Comparison of ENCODE assay signal across 16 mouse cellular contexts in genomic region chr2:49678386-49678785, GRCm38 (mm10). TPM values are rescaled to one million over a fixed set of nuclear protein-coding genes. Genes with fewer than 3 reads are reported as not detected.
DNase-seq lines count a peak whose midpoint lies in the region; ATAC-seq and TF ChIP-seq lines count a peak whose summit lies in the region.
"Had no signal": no experiment of that assay in that cellular context is flagged by ENCODE, and none has a peak within 500 bp of the region (broad histone marks: within the 10 kb centered on the region; RNA-seq: fewer than 3 reads in every experiment).

No protein-coding gene starts in this region.

- DNase-seq in kidney, postnatal 0 days (ENCODE audit: low spot score): peak; percentile 75
- no peak for DNase-seq in kidney, adult 11 months
- DNase-seq in frontal cortex, postnatal 14 days (ENCODE audit: low spot score in 2 of 2): no peak
- no peak for DNase-seq in adrenal gland, adult 2 months
- DNase-seq: cerebellum, adult 9-10 months; gastrocnemius, postnatal 25 days; layer of hippocampus, postnatal 36 days; thymus, adult 18-20 months had no signal

- H3K4me3 ChIP-seq in kidney, postnatal 0 days (replicated peaks; ENCODE audit: low read depth, low read length): no peak overlapping the region
- no peak overlapping the region for H3K4me3 ChIP-seq in forebrain, embryonic 13.5 days
- H3K4me3 ChIP-seq in forebrain, embryonic 16.5 days (replicated peaks; ENCODE audit: low read length): no peak overlapping the region
- no peak overlapping the region for H3K4me3 ChIP-seq in midbrain, embryonic 13.5 days (replicated peaks)
- H3K4me3 ChIP-seq: embryonic facial prominence, embryonic 15.5 days had no signal

- no peak overlapping the region for H3K27ac ChIP-seq in kidney, postnatal 0 days
- H3K27ac ChIP-seq in forebrain, embryonic 13.5 days: peak overlapping the region; percentile 61
- peak overlapping the region; percentile 33; the same call in 1 of the 2 replicates for H3K27ac ChIP-seq in forebrain, embryonic 16.5 days (ENCODE audit: low read length)
- H3K27ac ChIP-seq in midbrain, embryonic 13.5 days: peak overlapping the region; percentile 82
- H3K27ac ChIP-seq: embryonic facial prominence, embryonic 15.5 days; liver, embryonic 14.5 days had no signal

- 20% methylated on average over 7 of the region's 7 CpGs for whole genome bisulfite sequencing in kidney, postnatal 0 days
- WGBS in forebrain, embryonic 13.5 days: 76% methylated on average over 7 of the region's 7 CpGs
- 57% methylated on average over 7 of the region's 7 CpGs for WGBS in forebrain, embryonic 16.5 days
- WGBS in midbrain, embryonic 13.5 days: 70% methylated on average over 7 of the region's 7 CpGs

- H3K4me1 ChIP-seq in kidney, postnatal 0 days (replicated peaks; ENCODE audit: insufficient read depth, low read length): no peaks in the 10 kb centered on the region; the same call in 1 of the 2 replicates
- peaks cover 53% of the 10 kb centered on the region for H3K4me1 ChIP-seq in forebrain, embryonic 13.5 days
- peaks cover 20% of the 10 kb centered on the region for H3K4me1 ChIP-seq in forebrain, embryonic 16.5 days (replicated peaks; ENCODE audit: control insufficient read depth, insufficient read depth, low read length)
- H3K4me1 ChIP-seq in midbrain, embryonic 13.5 days (replicated peaks): peaks cover 73% of the 10 kb centered on the region

- no peaks in the 10 kb centered on the region for H3K9me3 ChIP-seq in kidney, postnatal 0 days (replicated peaks; ENCODE audit: low read length)
- no peaks in the 10 kb centered on the region for H3K9me3 ChIP-seq in forebrain, embryonic 13.5 days (replicated peaks)
- no peaks in the 10 kb centered on the region for H3K9me3 ChIP-seq in forebrain, embryonic 16.5 days (ENCODE audit: control insufficient read depth, low read length)
- H3K9me3 ChIP-seq in midbrain, embryonic 13.5 days: no peaks in the 10 kb centered on the region
- H3K9me3 ChIP-seq: embryonic facial prominence, embryonic 15.5 days; G1E had no signal

- ATAC-seq in kidney, postnatal 0 days (replicated peaks; ENCODE audit: low FRiP score, low read depth): peak; percentile 61; the same call in 1 of the 2 replicates
- ATAC-seq in forebrain, embryonic 13.5 days: 0 out of 2 replicates have a peak, but pooled peaks have one; percentile 14
- no peak; the same call in 1 of the 2 replicates for ATAC-seq in forebrain, embryonic 16.5 days
- no peak for ATAC-seq in midbrain, embryonic 13.5 days
- ATAC-seq in erythroid progenitor cell, adult 5-6 weeks (replicated peaks; ENCODE audit: low FRiP score, poor library complexity, severe bottlenecking): no peak
- ATAC-seq: intestine, embryonic 16.5 days had no signal

- no peaks in the 10 kb centered on the region for H3K27me3 ChIP-seq in kidney, postnatal 0 days (ENCODE audit: insufficient read depth, low read length)
- H3K27me3 ChIP-seq in forebrain, embryonic 13.5 days: no peaks in the 10 kb centered on the region
- H3K27me3 ChIP-seq in forebrain, embryonic 16.5 days (replicated peaks; ENCODE audit: control insufficient read depth, insufficient read depth, low read length): no peaks in the 10 kb centered on the region
- H3K27me3 ChIP-seq in midbrain, embryonic 13.5 days: no peaks in the 10 kb centered on the region
- H3K27me3 ChIP-seq: embryonic facial prominence, embryonic 15.5 days had no signal

- H3K36me3 ChIP-seq in kidney, postnatal 0 days (ENCODE audit: insufficient read depth, low read length): no peaks in the 10 kb centered on the region
- peaks cover 22% of the 10 kb centered on the region; the same call in 1 of the 2 replicates for H3K36me3 ChIP-seq in forebrain, embryonic 13.5 days (ENCODE audit: poor library complexity, severe bottlenecking)
- 0 out of 2 replicates have a peak, but pooled peaks cover 3% of the 10 kb centered on the region for H3K36me3 ChIP-seq in forebrain, embryonic 16.5 days (ENCODE audit: control insufficient read depth, insufficient read depth)
- H3K36me3 ChIP-seq in midbrain, embryonic 13.5 days: peaks cover 18% of the 10 kb centered on the region
- H3K36me3 ChIP-seq: embryonic facial prominence, embryonic 15.5 days; G1E had no signal

- H3K4me2 ChIP-seq in kidney, postnatal 0 days (ENCODE audit: low read length): no peak overlapping the region
- H3K4me2 ChIP-seq in forebrain, embryonic 13.5 days: no peak overlapping the region
- no peak overlapping the region for H3K4me2 ChIP-seq in forebrain, embryonic 16.5 days (ENCODE audit: low read length)
- H3K4me2 ChIP-seq in midbrain, embryonic 13.5 days (replicated peaks): no peak overlapping the region
- H3K4me2 ChIP-seq: embryonic facial prominence, embryonic 15.5 days had no signal

- H3K9ac ChIP-seq in kidney, postnatal 0 days (ENCODE audit: low read depth, low read length): no peak overlapping the region
- no peak overlapping the region for H3K9ac ChIP-seq in forebrain, embryonic 13.5 days
- no peak overlapping the region for H3K9ac ChIP-seq in forebrain, embryonic 16.5 days (replicated peaks; ENCODE audit: low read depth, low read length)
- no peak overlapping the region for H3K9ac ChIP-seq in midbrain, embryonic 13.5 days (replicated peaks)
- H3K9ac ChIP-seq: embryonic facial prominence, embryonic 15.5 days; liver, embryonic 14.5 days had no signal

- no peak for TF ChIP-seq CTCF in kidney, postnatal 0 days (IDR thresholded peaks at IDR 0.05; ENCODE audit: low read depth)

RNA-seq across cellular contexts. Expression of gene Kif5c, which starts 59.3 kb away (rescaled TPM):
- polyA plus RNA-seq in kidney, postnatal 0 days (2015; fragmentation: Nextera tagmentation; extraction: Ambion mirVana): 2.7 TPM in 2 replicates
- polyA plus RNA-seq in forebrain, embryonic 13.5 days (2015; fragmentation: Nextera tagmentation; extraction: Ambion mirVana): 129 and 139 TPM in 2 replicates
- 173 and 180 TPM in 2 replicates for polyA plus RNA-seq in forebrain, embryonic 16.5 days (2015; fragmentation: Nextera tagmentation; extraction: Ambion mirVana)
- polyA plus RNA-seq in midbrain, embryonic 13.5 days (2015; fragmentation: Nextera tagmentation; extraction: Ambion mirVana): 180 and 183 TPM in 2 replicates
- 10 to 100 TPM in 1 of 2 experiments, 1 to 10 TPM in 1; 8.8 to 10.8 TPM for total RNA-seq in adrenal gland, adult 2 months (2021)
- 0.63 and 0.87 TPM in 2 replicates for polyA plus RNA-seq in adrenal gland, adult 2 months (2012; rRNA removed)
- total RNA-seq in erythroid progenitor cell, adult 5-6 weeks (2015; ENCODE audit: low replicate concordance): 0.84 TPM in 1 of 2 replicates, not detected in the other
- not detected in 2 replicates for total RNA-seq in erythroid progenitor cell, adult 5-6 weeks (2017; ENCODE audit: low replicate concordance)

Comparison
In these comparisons a context has a peak if more than half of its experiments do, and no peak if none do; other contexts are left out.
1. ATAC-seq: peak in kidney, postnatal 0 days (single experiment) and forebrain, embryonic 13.5 days (single experiment); none in forebrain, embryonic 16.5 days (single experiment), midbrain, embryonic 13.5 days (single experiment) and erythroid progenitor cell, adult 5-6 weeks (single experiment).
2. RNA of gene Kif5c, which starts 59.3 kb away (polyA plus RNA-seq): 180 to 183 TPM in midbrain, embryonic 13.5 days, 173 to 180 TPM in forebrain, embryonic 16.5 days and 129 to 139 TPM in forebrain, embryonic 13.5 days; 2.7 TPM in kidney, postnatal 0 days and 0.63 to 0.87 TPM in adrenal gland, adult 2 months; every median in the first group is over 10 times any median in the second.